Mouse (Mus musculus) cerebellum, adult 2 months (tissue): ENCODE results near the gene Mip. TPM values are rescaled to one million over a fixed set of nuclear protein-coding genes. Genes with fewer than 3 reads are reported as not detected.

Experiments used
- DNase-seq, 2 experiments: peaks; one replicate each; pipeline ENCODE4 v3.0.0; 2021
- H3K27ac ChIP-seq: fragments of 200-500 bp; 2 replicates; pipeline ENCODE4 v1.5.1; 2012; ENCODE audit warnings: low read length, control low read depth, inconsistent platforms; ENCODE audit not compliant: insufficient read depth
- H3K27me3 ChIP-seq: fragments of 200-500 bp; 2 replicates; pipeline ENCODE4 v1.6.1; 2012; ENCODE audit warnings: inconsistent platforms, mild to moderate bottlenecking, low read length, moderate library complexity; ENCODE audit not compliant: control insufficient read depth, insufficient read depth
- H3K4me1 ChIP-seq: fragments of 200-500 bp; 2 replicates; pipeline ENCODE4 v1.6.1; 2011; ENCODE audit warnings: low read length; ENCODE audit not compliant: control insufficient read depth, insufficient read depth
- H3K4me3 ChIP-seq: fragments of 200-500 bp; replicated peaks from 2 replicates; pipeline ENCODE3; 2011; ENCODE audit warnings: mild to moderate bottlenecking, low read depth, low read length, control low read depth; ENCODE audit not compliant: insufficient read depth
- CTCF ChIP-seq: fragments of 200-500 bp; IDR thresholded peaks from 2 replicates; pipeline ENCODE4 v1.5.1; 2011; ENCODE audit warnings: low read depth, mild to moderate bottlenecking, control low read depth, low read length, moderate library complexity, borderline replicate concordance; ENCODE audit not compliant: insufficient read depth
- POLR2A ChIP-seq: fragments of 200-500 bp; IDR thresholded peaks from 2 replicates; pipeline ENCODE4 v1.6.1; 2011; ENCODE audit warnings: low read length, control low read depth, borderline replicate concordance; ENCODE audit not compliant: insufficient read depth
- WGBS: fragments of 180-500 bp; shearing (Covaris S2); methylation state at CpG from one replicate; pipeline ENCODE4 v1.1.7; 2018; 5-methylcytosine and 5-hydroxymethylcytosine counted together
- polyA plus RNA-seq: library from polyadenylated mRNA; depleted of rRNA; stranded (reverse); fragments of >200 nt; gene quantifications from 2 replicates; pipeline ENCODE4 v1.2.3, GENCODE M21; 2012; rRNA removed

The Mip gene
- polyA plus RNA-seq: not detected in 2 replicates

GRCm38 (mm10) chr10:128225538-128225937 is at the start of gene Mip:
Gene Mip (plus strand): TSS chr10:128225838.
- 44% methylated on average over 4 of the region's 4 CpGs for WGBS
- no peaks in the 10 kb centered on the region; the same call in 1 of the 2 replicates for H3K4me1 ChIP-seq
- no peak within 1 kb of the TSS for H3K4me3 ChIP-seq

GRCm38 (mm10) chr10:128175996-128176755 is 49.5 kb upstream of the Mip start:
- WGBS: 1% methylated on average over 17 of the region's 17 CpGs
- TF ChIP-seq CTCF (no peak), POLR2A (0 out of 2 replicates have a peak, but pooled peaks have one; percentile 15)
- Histone ChIP-seq H3K27me3 (no peaks in the 10 kb centered on the region), H3K27ac (peak overlapping the region; percentile 8; the same call in 1 of the 2 replicates), H3K4me3 (peak overlapping the region; percentile 77), H3K4me1 (no peaks in the 10 kb centered on the region)
- peak; percentile 63 to 80 for DNase-seq

More at GRCm38 (mm10) chr10:128225538-128225937, at the start of gene Mip:
- TF ChIP-seq POLR2A: no peak
- no peak for TF ChIP-seq CTCF
- Histone ChIP-seq H3K27ac (no peak within 1 kb of the TSS), H3K27me3 (no peaks in the 10 kb centered on the region)
- no peak for DNase-seq

- H3K4me3 ChIP-seq: no peak overlapping the region
- TF ChIP-seq CTCF (no peak), POLR2A (no peak)
Observed at GRCm38 (mm10) chr10:128177316-128177715, 48.3 kb upstream of the Mip start.

GRCm38 (mm10) chr10:128179989-128180388 is 45.6 kb upstream of the Mip start, which contains the start of gene Rbms2:
Gene Rbms2 (minus strand): TSS chr10:128180297.
- no peak within 1 kb of the TSS for H3K27ac ChIP-seq
- H3K4me3 ChIP-seq: no peak within 1 kb of the TSS
- TF ChIP-seq POLR2A (no peak), CTCF (no peak)

More at GRCm38 (mm10) chr10:128177316-128177715, 48.3 kb upstream of the Mip start:
- WGBS: 85% methylated on average over 4 of the region's 4 CpGs
- DNase-seq: no peak
- no peak overlapping the region for H3K27ac ChIP-seq
- H3K4me1 ChIP-seq: no peaks in the 10 kb centered on the region
- no peaks in the 10 kb centered on the region for H3K27me3 ChIP-seq

GRCm38 (mm10) chr10:128184296-128184695 is 41.3 kb upstream of the Mip start:
- Histone ChIP-seq H3K4me1 (no peaks in the 10 kb centered on the region), H3K27ac (no peak overlapping the region), H3K4me3 (no peak overlapping the region), H3K27me3 (no peaks in the 10 kb centered on the region)
- 87% methylated on average over 2 of the region's 2 CpGs for whole genome bisulfite sequencing
- DNase-seq: no peak
- TF ChIP-seq POLR2A: no peak
- no peak for TF ChIP-seq CTCF

More at GRCm38 (mm10) chr10:128179989-128180388, 45.6 kb upstream of the Mip start, which contains the start of gene Rbms2:
- no peak for DNase-seq
- H3K4me1 ChIP-seq: no peaks in the 10 kb centered on the region
- H3K27me3 ChIP-seq: no peaks in the 10 kb centered on the region
- 20% methylated on average over 6 of the region's 6 CpGs for WGBS

- Histone ChIP-seq H3K27me3 (no peaks in the 10 kb centered on the region), H3K4me1 (no peaks in the 10 kb centered on the region), H3K4me3 (no peak overlapping the region), H3K27ac (no peak overlapping the region)
- DNase-seq: no peak
- 77% methylated on average over 6 of the region's 6 CpGs for WGBS
- TF ChIP-seq POLR2A (no peak), CTCF (no peak)
Observed at GRCm38 (mm10) chr10:128185277-128185940, 40.2 kb upstream of the Mip start.

- Histone ChIP-seq H3K4me1 (no peaks in the 10 kb centered on the region), H3K27me3 (no peaks in the 10 kb centered on the region), H3K4me3 (no peak overlapping the region), H3K27ac (no peak overlapping the region)
- TF ChIP-seq CTCF: peak; percentile 91
- no peak for TF ChIP-seq POLR2A
- peak; percentile 69 to 80 for DNase-seq
- 53% methylated on average over 2 of the region's 2 CpGs for WGBS
Observed at GRCm38 (mm10) chr10:128185959-128186358, 39.7 kb upstream of the Mip start.

GRCm38 (mm10) chr10:128187181-128187605 is 38.4 kb upstream of the Mip start:
- 78% methylated on average over 5 of the region's 5 CpGs for WGBS
- H3K27ac ChIP-seq: no peak overlapping the region
- DNase-seq: no peak

More at GRCm38 (mm10) chr10:128187181-128187605, 38.4 kb upstream of the Mip start:
- Histone ChIP-seq H3K4me3 (no peak overlapping the region), H3K4me1 (no peaks in the 10 kb centered on the region), H3K27me3 (no peaks in the 10 kb centered on the region)
- no peak for TF ChIP-seq POLR2A
- TF ChIP-seq CTCF: no peak
